Mouse (Mus musculus) right cerebral cortex, postnatal 25 days (tissue): ENCODE results near the gene Ptprj.
"Not testable (repeated sequence)": the region's sequence is repeated elsewhere in the genome, so short reads cannot be mapped to it uniquely, and the experiment has no call there.

Experiments
- DNase-seq: peaks from one replicate; pipeline ENCODE4 v3.0.0; 2022

Ptprj gene

DNA sequence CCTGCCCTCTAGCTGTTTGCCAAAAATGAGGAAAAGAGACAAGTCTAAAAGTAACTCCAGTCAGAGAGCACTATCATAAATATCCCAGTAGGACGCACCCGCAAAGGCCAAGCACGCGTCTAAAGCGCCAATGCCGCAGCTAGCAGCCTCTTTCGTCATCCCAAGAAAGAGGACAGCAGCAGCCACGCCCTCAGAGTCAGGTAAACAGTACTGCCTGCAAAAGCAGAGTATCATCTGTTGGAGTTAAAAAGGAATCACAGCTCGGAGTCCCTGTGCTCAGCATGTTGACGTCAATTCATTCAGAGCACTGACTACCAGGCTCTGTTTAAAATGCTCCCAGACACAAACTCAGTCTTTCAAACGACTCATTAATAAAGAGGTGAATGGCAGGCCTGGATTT lies 104.1 kb downstream of the Ptprj start:
- DNase-seq: no peak

DNA sequence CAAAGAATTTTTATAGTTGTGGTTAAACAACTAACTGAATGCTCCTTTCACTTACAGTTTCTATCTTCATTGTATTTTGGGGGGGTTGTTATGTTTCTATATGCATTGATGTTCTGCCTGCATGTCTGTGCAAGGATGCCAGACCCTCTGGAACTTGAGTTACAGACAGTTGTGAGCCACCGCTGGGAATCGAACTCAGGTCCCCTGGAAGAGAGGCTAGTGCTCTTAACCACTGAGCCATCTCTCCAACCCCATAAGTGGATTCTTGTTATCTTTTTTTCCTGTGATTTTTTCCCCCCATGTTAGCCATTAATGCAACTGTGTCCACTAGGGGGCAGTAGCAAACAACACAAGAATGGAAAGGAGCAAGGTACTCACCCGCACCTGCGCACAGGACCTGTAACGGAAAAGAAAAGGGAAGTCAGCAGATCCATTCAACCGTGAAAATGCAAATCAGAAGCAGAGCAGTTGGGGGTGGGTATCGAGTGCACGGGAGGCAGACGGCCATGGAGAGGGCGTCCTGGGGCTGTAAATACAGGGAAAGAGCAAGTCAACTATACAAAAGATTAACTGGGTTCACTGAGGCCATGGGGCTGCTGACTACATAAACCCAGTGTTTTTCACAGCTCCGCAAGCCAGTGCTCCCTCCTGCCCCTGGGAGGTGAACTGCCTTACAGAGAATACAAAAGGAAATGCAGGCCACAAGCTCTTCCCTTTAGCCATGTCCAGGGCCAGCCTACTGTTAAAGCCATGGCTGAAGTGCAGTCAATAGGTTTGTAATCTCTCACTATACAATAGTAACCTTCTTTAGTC lies 105.6 kb downstream of the Ptprj start:
- peak; percentile 74 for DNase-seq

DNA sequence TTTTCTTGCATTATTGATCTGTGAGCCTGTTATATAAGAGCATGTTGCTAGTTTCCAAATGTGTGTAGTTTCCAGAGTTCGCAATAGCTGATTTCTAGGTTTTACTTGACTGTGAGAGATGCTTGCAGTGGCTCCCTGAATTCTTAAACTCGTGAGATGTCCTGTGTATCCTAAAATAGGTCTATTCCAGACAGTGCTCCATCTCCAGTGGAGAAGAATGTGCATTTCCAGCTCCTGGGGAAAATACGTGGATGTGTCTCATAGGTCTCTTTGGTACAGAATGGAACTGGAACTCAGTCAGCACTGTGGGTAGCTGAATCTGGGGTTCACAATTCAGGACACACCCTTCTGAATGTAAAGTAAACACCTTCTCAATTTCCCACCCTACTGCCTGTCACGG lies 107.7 kb downstream of the Ptprj start:
- DNase-seq: no peak

DNA sequence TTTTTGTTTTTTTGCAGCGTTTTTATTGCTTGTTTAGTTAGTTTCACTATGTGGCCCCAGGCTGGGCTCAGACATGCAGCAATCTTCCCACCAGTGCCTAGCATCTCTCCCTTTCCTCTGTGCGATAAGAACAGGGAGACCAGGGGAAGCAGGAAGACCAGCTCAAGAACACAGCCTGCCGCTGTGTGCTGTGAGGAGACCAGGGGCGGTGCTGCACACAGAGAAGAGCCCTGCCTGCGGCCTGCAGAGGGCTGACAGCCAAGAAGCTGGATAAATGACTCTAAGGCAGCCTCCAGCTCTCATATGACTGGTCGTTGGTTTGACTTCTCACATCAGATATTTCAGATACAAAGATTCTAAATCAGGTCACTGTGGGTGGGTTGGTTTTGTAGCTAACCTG lies 110.3 kb downstream of the Ptprj start:
- DNase-seq: no peak

DNA sequence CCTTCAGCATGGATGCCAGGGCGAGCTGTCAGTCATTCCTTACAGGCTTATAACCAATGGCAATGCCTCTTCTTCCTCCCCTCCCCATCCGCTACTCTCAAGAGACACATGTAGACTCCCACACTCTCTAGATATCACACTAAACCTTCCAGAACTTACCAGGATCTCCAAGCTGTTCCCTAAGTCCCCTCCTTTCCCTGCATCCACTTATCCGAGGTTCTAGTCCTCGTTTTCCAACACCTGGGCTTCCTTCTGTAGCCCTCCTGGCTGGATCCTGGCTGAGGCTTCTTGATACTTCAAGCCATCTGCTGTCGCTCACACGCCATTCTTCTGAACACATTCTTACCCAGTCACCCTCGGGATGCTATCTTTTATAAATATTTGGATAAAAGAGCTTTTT lies 114.0 kb downstream of the Ptprj start:
- no peak for DNase-seq

DNA sequence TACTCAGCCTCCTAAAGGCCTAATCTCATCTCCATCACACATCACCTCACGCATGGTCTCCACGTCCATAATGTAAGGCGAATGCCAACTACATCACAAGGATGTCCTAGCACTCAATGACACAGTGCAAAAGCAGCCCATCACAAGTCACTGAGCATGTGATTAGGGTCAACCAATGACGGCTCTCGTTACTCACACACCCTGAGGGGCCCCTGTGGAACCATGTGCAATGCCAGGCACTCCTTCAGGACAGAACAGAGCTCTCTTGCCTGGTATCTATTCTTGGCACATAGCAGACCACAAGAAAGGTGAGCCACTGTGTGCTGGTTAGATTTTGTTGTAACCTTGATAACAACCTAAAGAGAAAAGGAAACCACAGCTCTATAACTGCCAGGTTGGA lies 116.7 kb downstream of the Ptprj start:
- DNase-seq: no peak

DNA sequence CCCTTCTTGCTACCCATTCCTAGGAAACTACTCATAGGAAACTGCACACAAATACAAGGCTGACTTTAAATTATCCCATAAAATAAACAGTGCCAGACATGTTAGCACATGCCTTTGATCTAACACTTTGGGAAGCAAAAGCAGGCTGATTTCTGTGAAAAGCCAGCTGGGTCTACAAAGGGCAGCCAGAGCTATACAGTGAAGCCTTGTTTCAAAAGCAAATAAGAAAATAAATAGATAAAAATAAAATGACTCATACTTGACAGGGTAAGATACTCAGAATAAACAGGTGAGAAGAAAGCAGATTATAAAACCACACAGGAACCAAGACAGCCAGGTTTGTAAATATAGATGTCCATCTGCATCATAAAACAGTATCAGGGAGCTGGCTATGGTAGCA lies 118.2 kb downstream of the Ptprj start:
- no peak for DNase-seq

DNA sequence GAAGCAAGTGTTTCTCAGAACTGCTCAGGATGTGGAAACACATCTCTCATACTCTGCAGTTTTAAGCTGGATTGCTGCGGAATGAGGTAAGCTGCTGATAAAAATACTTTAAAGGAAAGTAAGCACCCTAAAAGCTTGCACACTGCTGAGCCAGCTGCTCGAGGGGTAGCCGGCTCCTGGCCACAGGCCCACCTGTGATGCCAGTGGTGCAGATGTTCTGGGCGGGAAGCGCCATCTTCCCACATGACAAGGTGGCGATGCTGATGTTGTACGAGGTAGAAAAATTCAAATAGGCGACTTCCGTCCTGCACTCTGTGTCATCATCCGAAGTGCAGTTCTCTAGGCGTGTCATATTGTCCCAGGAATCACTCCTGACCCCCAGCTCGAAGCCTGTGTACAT lies 122.5 kb downstream of the Ptprj start:
- no peak for DNase-seq

DNA sequence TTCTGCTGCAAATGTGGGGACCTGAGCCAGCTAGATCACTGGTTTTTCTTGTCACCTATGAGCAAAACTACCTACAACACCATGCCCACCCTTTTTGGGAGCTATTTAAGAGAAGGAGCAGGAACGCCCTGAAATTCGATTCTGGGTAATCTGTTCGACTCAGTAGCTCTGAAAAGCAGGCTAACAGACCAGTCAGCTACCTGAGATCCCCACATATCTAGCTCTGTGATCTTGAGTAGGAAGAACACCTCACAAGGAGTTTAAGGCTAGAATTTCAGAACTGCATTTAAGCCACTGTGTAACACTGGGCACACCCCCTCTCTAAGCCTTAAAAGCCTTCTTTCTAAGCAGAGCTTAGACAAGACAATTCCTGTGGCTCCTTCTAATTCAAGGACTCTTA lies 128.1 kb downstream of the Ptprj start:
- DNase-seq: no peak

DNA sequence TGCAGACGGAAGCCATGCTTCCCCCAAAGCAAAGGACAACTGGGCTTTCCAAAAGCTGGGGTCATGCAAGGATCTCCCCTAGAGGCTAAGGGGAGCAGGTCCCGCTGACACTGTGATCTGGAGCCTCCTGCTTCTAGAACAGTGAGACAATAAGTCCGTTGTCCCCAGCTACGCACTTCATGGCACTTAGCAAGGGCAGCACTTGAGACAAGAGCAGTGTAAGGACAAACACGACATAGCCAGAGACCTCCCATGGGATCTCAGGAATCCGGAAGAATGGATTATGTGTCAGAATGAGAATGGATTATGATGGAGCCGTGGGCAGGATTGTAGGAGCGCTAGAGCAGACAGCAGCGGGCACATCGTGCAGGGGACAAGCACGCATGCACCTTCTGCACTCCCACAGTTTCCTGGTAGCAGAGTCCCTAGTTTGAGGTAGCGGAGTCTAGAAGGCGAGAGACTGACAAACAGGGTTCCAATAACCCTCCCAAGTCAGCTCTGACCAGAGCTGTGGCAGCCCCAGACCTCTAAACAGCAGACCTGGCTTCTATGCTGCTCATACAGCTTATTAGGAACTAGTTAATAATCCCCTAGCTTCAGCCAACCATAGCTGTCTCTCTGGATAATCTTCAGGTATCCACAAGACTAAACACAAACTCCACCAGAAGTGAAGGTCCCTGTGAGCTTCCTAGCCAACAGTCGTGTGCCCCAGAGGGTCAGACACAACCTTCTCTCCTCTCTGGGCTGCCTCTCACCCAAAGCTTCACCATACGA lies 131.3 kb downstream of the Ptprj start:
- no peak for DNase-seq

DNA sequence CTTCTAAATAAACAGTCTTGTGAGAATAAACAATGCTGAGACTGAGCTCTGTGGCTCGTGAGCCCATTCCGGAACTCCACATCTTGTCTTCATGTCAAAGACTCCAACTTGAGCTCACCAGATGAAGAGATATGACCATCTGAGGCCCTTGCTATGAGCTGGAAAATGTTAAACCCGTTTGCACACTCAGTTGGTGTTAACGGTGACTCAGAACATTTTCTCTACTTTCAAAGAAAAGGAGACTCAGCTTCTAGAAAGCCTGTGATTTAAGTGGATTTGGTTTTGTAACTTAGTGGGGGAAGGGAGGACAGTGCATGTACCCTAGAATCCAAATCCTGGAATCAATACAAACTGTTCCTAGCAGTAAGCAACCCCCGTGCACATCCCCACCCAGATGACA lies 136.6 kb downstream of the Ptprj start:
- DNase-seq: no peak

DNA sequence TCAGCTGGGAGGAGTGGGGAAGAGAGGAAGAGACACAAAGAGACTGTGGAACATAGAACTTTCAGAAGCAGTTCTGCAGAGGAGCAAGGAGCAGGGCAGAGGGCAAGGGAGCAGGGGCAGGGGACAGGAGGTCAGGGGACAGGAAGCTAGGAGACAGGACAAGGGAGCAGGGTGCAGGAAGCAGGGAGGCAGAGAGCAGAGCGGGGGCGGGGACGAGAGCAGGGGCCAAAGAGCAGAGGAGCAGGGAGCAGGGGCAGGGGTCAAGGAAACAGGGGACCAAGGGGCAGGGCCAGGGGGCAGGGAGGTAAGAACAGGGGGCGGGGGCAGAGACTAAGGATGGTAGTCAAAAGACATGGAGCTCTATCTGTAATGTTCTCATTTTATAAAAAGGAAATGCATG lies 138.6 kb downstream of the Ptprj start:
- DNase-seq: peak; percentile 5

DNA sequence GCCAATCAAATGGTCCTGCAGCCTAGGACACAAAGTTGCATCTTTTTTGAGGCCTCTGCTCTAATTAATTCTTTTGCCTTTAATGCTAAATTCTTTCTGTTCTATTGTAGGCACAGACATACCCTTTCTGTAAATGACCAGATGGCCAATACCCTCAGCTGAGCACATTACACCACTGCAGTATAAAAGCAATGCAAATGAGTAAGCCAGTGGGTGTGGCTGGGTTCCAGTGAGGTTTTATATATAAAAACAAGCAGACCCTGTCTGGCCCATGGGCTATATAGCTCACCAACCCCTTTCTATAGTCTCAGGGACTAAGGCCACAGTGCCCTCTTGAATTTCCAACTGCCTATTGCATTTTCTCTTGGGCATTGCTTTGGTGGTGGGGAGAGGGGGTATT lies 140.3 kb downstream of the Ptprj start:
- peak; percentile 10 for DNase-seq

DNA sequence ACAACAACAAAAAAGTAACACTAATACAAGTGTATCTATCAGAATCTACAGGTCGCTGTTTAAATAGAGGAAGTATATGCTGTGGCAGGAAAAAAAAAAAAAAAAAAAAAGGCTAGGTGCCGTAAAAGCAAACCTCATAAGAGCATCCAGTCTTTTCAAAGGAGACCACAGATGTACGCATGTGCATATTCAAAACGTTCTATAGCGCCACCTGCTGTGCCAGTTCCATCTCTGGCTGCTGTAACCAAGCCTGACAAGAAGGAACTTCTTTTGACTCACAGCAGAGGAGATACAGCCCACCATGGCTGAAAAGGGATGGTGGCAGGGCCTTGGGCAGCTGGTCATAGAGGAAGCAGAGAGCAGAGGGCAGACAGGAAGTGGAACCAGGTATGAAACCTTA lies 143.0 kb downstream of the Ptprj start:
- DNase-seq: not testable (repeated sequence)

DNA sequence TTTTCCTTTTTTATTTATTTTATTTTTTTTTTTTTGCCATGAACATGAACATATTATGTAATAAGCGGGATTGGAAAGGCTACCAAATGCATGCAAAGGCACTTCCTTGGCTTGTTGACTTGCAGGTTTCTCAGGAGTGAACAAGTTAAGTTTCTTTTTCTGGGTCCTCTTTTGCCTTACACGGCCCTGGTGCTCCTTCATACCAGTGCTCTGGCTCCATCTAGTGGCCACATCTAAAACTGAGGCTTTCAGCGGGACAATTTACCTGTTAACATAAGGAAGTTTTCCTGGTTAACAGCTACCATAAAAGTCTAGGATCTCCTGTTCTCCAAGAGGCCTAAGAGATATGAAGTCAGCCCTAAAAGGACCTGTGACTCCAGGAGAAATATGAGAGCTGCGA lies 150.7 kb downstream of the Ptprj start:
- DNase-seq: not testable (repeated sequence)

DNA sequence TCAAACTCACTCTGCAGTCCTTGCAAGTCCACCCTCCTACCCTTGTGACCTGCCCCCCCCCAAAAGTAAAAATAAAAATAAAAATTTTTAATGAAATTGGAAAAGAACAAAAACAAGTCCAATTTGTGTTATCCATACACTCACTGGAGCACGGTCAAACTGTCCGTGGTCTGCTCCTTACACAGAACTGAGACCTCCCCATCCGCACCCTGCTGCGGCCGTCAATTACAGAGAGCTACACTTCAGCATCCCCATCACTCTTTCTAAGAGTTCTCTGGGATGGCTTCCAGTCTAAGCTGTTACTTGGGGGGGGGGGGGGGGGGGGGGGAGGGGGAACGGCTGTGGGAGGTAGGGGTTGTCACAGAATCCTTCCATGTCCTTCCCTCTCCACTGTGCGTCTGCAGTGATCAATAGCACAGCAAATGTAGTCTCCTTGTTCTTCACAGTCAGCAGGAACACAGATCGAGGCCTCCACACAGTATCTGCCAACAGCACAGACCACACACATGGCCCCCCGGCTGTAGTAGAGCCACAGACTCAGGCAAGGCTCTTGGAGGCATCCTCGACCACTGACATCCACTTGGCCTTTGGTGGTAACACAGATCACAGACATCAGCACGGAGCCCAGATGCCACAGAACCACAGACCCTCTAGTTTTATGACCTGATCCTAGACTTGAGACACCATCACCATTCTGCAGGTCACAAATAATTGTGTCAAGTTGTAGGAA lies 151.3 kb downstream of the Ptprj start:
- DNase-seq: not testable (repeated sequence)

DNA sequence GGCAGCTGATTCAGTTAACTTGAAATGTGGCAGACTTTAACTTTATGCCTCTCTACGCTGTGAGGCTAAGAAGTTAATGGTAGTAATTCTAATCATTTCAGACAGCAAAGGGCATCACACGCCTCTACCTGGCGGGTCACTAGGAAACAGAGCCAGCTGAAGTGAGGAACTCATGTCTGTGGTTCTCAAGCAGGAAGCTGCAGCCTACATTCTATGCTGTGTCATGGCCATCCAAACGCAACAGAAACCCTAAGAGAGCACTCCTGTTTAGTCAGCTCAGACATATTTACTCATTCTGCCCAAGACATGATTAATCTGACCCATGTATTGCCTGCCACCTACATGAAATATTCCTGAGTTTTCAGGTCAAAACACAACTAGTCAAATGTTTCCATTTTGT lies 155.5 kb downstream of the Ptprj start:
- not testable (repeated sequence) for DNase-seq

DNA sequence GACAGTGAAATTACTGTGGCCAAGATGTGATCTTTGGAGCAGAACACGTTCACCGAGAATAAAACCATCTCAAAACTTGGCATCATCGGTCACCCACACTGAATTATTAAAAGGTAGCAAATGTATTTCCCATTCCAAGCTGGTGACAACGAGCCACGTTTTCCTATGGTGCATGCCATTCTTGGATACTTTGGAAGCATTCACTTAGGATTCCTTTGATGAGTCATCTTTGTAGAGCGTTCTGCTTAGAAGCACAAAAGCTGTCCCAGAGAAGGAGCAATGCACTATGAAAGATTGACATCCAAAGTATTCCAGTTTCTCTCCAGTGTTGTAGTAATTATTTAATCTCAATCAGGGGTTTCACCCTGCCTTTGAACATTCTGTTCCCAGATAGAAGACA lies 158.2 kb downstream of the Ptprj start:
- not testable (repeated sequence) for DNase-seq

DNA sequence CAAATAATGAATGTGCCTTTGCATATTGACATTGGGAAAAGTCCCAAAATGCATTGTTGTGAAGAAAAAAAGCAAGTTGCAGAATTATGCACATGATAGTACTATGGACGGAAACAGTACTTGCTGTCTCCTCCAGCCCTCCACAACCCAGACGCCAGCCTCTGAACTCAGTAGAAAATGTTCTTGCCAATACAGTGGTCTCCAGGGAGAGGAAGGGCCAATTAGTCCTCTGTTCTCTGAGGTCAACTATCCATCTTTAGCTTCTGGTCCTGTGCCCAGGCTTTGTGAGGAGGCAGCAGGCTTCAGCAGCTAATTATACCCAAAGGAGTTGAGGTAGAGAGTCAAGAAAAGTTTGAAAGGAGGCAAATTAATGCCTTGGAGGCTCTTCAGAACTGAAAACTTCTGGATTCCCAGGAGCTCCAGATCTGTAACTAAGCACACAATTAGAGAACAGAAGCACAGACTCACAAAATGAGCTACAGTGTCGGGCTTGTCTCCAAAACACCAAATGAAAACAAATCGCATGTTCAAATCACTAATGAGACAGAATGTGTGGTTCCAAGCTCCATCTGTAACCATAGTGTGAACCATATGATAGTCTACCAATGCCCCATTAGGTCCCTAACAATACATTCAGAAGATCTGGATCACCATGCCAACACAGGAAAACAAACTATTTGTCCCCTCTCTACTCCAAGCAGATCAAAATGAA lies 166.2 kb downstream of the Ptprj start:
- DNase-seq: not testable (repeated sequence)

DNA sequence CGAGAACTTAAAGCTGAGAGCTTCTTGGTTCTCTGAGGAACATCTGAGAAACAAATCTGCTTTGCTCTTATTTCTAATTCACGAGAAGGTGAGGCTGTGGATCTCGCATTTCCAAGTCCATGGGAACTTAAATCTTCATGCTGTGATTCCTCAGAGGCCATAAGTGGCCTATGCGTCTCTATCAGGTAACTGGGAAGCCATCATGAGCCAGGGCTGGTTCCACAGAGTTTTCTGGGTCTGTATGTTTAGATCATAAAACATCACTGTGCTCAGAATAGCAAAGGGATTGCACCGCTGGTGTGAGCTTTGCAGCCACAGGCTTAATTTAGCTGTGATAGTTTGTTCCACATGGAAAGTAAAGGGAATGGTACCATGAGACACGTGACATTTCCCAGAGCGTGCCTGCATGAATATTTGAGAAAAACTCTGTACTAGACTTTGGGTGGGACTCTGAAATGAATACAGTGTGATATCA lies 181.8 kb downstream of the Ptprj start, which contains the start of gene Olfr1274-ps:
Gene Olfr1274-ps (plus strand): TSS at position 51 of the 475 bp plus-strand sequence.
- DNase-seq: not testable (repeated sequence)
